ENCODE assay signal across 23 mouse cellular contexts in the genomic region with DNA sequence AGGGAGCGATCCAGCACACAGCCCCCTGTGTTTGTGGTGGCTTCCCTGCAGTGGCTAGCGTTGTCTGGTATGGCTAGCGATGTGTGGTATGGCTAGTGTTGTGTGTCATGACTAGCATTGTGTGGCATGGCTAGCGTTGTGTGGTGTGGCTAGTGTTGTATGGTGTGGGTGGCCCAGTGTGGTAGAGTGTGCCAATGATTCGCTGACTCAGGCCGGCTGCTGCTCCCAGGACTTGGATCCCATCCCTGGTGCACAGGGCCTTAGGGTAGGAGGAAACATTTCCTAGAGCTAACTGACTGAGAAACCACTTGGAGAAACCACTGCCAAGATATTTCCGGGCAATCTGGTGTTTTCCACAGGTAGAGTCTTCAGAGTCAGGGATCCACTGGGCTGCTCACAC. TPM values are rescaled to one million over a fixed set of nuclear protein-coding genes. Genes with fewer than 3 reads are reported as not detected.
DNase-seq lines count a peak whose midpoint lies in the region; ATAC-seq lines count a peak whose summit lies in the region.
"Had no signal": no experiment of that assay in that cellular context is flagged by ENCODE, and none has a peak within 500 bp of the region (broad histone marks: within the 10 kb centered on the region; RNA-seq: fewer than 3 reads in every experiment).

No protein-coding gene starts in this region.

- no peak overlapping the region for H3K27ac ChIP-seq in limb, embryonic 13.5 days
- H3K27ac ChIP-seq in forebrain, embryonic 11.5 days (ENCODE audit: low read depth, low read length): no peak overlapping the region
- H3K27ac ChIP-seq: heart, embryonic 15.5 days; hindbrain, embryonic 15.5 days; liver, embryonic 13.5 days had no signal

- ATAC-seq in megakaryocyte, adult 5-6 weeks (ENCODE audit: poor library complexity, severe bottlenecking): no peak
- ATAC-seq in limb, embryonic 13.5 days (ENCODE audit: low FRiP score, low read depth): no peak
- no peak for ATAC-seq in forebrain, embryonic 11.5 days (replicated peaks; ENCODE audit: low FRiP score)
- ATAC-seq: forebrain, embryonic 16.5 days; intestine, embryonic 16.5 days had no signal

- WGBS in limb, embryonic 13.5 days: 87% methylated on average over 7 of the region's 7 CpGs
- 92% methylated on average over 7 of the region's 7 CpGs for WGBS in forebrain, embryonic 11.5 days

- DNase-seq in adrenal gland, adult 2 months: peak; percentile 36
- no peak for DNase-seq in adrenal gland, postnatal 25 days
- DNase-seq in NIH3T3 (ENCODE audit: low read depth): peak; percentile 81
- no peak for DNase-seq in forebrain, embryonic 11.5 days (ENCODE audit: low spot score)
- DNase-seq in spleen, postnatal 36 days (ENCODE audit: low spot score in 2 of 2): no peak
- DNase-seq: cerebellum, adult 2 months; gastrocnemius, postnatal 25 days; heart, postnatal 4 days; kidney, postnatal 36 days; liver, embryonic 13.5 days; lung, adult 2 months; right cerebral cortex, postnatal 25 days; spleen, adult 18-20 months; thymus, postnatal 14 days had no signal

- H3K36me3 ChIP-seq in megakaryocyte, embryonic 14.5 days (replicated peaks; ENCODE audit: low read length): no peaks in the 10 kb centered on the region
- H3K36me3 ChIP-seq in limb, embryonic 13.5 days: no peaks in the 10 kb centered on the region
- H3K36me3 ChIP-seq in forebrain, embryonic 11.5 days (ENCODE audit: control insufficient read depth, insufficient read depth, low read length): no peaks in the 10 kb centered on the region
- H3K36me3 ChIP-seq: G1E; heart, embryonic 15.5 days; hindbrain, embryonic 15.5 days; liver, embryonic 13.5 days had no signal

- H3K4me1 ChIP-seq in megakaryocyte, embryonic 14.5 days: peaks cover 12% of the 10 kb centered on the region
- H3K4me1 ChIP-seq in limb, embryonic 13.5 days: peaks cover 36% of the 10 kb centered on the region
- H3K4me1 ChIP-seq in forebrain, embryonic 11.5 days (replicated peaks; ENCODE audit: control insufficient read depth, insufficient read depth, low read length): no peaks in the 10 kb centered on the region
- H3K4me1 ChIP-seq: liver, embryonic 13.5 days had no signal

- no peaks in the 10 kb centered on the region for H3K9me3 ChIP-seq in megakaryocyte, embryonic 14.5 days
- H3K9me3 ChIP-seq in limb, embryonic 13.5 days: no peaks in the 10 kb centered on the region
- H3K9me3 ChIP-seq in forebrain, embryonic 11.5 days (ENCODE audit: control insufficient read depth, low read length): no peaks in the 10 kb centered on the region
- H3K9me3 ChIP-seq: G1E; heart, embryonic 15.5 days; hindbrain, embryonic 15.5 days; liver, embryonic 13.5 days had no signal

- H3K4me2 ChIP-seq in limb, embryonic 13.5 days (replicated peaks): no peak overlapping the region
- no peak overlapping the region for H3K4me2 ChIP-seq in forebrain, embryonic 11.5 days (ENCODE audit: low read depth, low read length, severe bottlenecking)
- H3K4me2 ChIP-seq: heart, embryonic 15.5 days; hindbrain, embryonic 15.5 days; liver, embryonic 13.5 days had no signal

- H3K9ac ChIP-seq in limb, embryonic 13.5 days: 0 out of 2 replicates have a peak overlapping the region, but pooled peaks have one; percentile 25
- no peak overlapping the region for H3K9ac ChIP-seq in forebrain, embryonic 11.5 days (ENCODE audit: low read length)
- H3K9ac ChIP-seq: heart, embryonic 15.5 days; hindbrain, embryonic 15.5 days; liver, embryonic 13.5 days had no signal

- peak overlapping the region; percentile 43 for H3K4me3 ChIP-seq in megakaryocyte, embryonic 14.5 days (replicated peaks)
- H3K4me3 ChIP-seq in limb, embryonic 13.5 days: no peak overlapping the region
- no peak overlapping the region for H3K4me3 ChIP-seq in forebrain, embryonic 11.5 days (ENCODE audit: low read depth, low read length)
- H3K4me3 ChIP-seq: heart, embryonic 15.5 days; hindbrain, embryonic 15.5 days; liver, embryonic 13.5 days had no signal

- peaks cover 58% of the 10 kb centered on the region for H3K27me3 ChIP-seq in megakaryocyte, embryonic 14.5 days (replicated peaks)
- no peaks in the 10 kb centered on the region for H3K27me3 ChIP-seq in limb, embryonic 13.5 days
- H3K27me3 ChIP-seq in forebrain, embryonic 11.5 days (ENCODE audit: control insufficient read depth, insufficient read depth, low read length): no peaks in the 10 kb centered on the region
- H3K27me3 ChIP-seq: CH12.LX; heart, embryonic 15.5 days; hindbrain, embryonic 15.5 days had no signal

RNA-seq across cellular contexts. Expression of a gene that starts 12.0 kb away (rescaled TPM):
- 10 to 100 TPM; 25.4 to 34.1 TPM for total RNA-seq in adrenal gland, adult 2 months (2021)
- polyA plus RNA-seq in adrenal gland, adult 2 months (2012; rRNA removed): 37.9 and 73.5 TPM in 2 replicates
- total RNA-seq in adrenal gland, postnatal 25 days (2021): 15.8 and 16.7 TPM in 2 replicates
- polyA plus RNA-seq in megakaryocyte, embryonic 14.5 days (2012; ENCODE audit: insufficient read depth, low replicate concordance): 0.31 TPM in 1 of 2 replicates, not detected in the other
- total RNA-seq in megakaryocyte, adult 5-6 weeks (2015): 0.67 and 2.6 TPM in 2 replicates
- total RNA-seq in megakaryocyte, adult 5-6 weeks (2017): 0.77 and 3.9 TPM in 2 replicates
- polyA plus RNA-seq in limb, embryonic 13.5 days (2015; fragmentation: Nextera tagmentation; extraction: Ambion mirVana): 14.1 and 16.4 TPM in 2 replicates
- polyA plus RNA-seq in forebrain, embryonic 11.5 days (2014; fragmentation: Nextera tagmentation; extraction: Ambion mirVana): 4.2 and 5.5 TPM in 2 replicates
- polyA plus RNA-seq: G1E had no signal

RNA-seq across cellular contexts. Expression of a gene that starts 35.1 kb away (rescaled TPM):
- total RNA-seq in adrenal gland, adult 2 months (2021): 10 to 100 TPM; 49.6 to 51.2 TPM
- polyA plus RNA-seq in adrenal gland, adult 2 months (2012; rRNA removed): 61.7 and 81.7 TPM in 2 replicates
- 53.5 and 59.8 TPM in 2 replicates for total RNA-seq in adrenal gland, postnatal 25 days (2021)
- 2.7 and 9.3 TPM in 2 replicates for polyA plus RNA-seq in megakaryocyte, embryonic 14.5 days (2012; ENCODE audit: insufficient read depth, low replicate concordance)
- 28.1 and 32.7 TPM in 2 replicates for total RNA-seq in megakaryocyte, adult 5-6 weeks (2015)
- total RNA-seq in megakaryocyte, adult 5-6 weeks (2017): 40.3 and 42.6 TPM in 2 replicates
- 33.0 and 33.5 TPM in 2 replicates for polyA plus RNA-seq in limb, embryonic 13.5 days (2015; fragmentation: Nextera tagmentation; extraction: Ambion mirVana)
- polyA plus RNA-seq in forebrain, embryonic 11.5 days (2014; fragmentation: Nextera tagmentation; extraction: Ambion mirVana): 24.9 and 25.7 TPM in 2 replicates

RNA-seq across cellular contexts. Expression of a gene that starts 50.1 kb away (rescaled TPM):
- total RNA-seq in adrenal gland, adult 2 months (2021): 10 to 100 TPM; 33.5 to 37.5 TPM
- polyA plus RNA-seq in adrenal gland, adult 2 months (2012; rRNA removed): 57.0 and 60.9 TPM in 2 replicates
- total RNA-seq in adrenal gland, postnatal 25 days (2021): 42.7 and 53.0 TPM in 2 replicates
- polyA plus RNA-seq in megakaryocyte, embryonic 14.5 days (2012; ENCODE audit: insufficient read depth, low replicate concordance): 75.1 and 117 TPM in 2 replicates
- total RNA-seq in megakaryocyte, adult 5-6 weeks (2015): 88.1 and 97.1 TPM in 2 replicates
- 132 and 135 TPM in 2 replicates for total RNA-seq in megakaryocyte, adult 5-6 weeks (2017)
- 82.7 and 91.4 TPM in 2 replicates for polyA plus RNA-seq in limb, embryonic 13.5 days (2015; fragmentation: Nextera tagmentation; extraction: Ambion mirVana)
- 85.1 and 95.9 TPM in 2 replicates for polyA plus RNA-seq in forebrain, embryonic 11.5 days (2014; fragmentation: Nextera tagmentation; extraction: Ambion mirVana)

Comparison
In these comparisons a context has a peak if more than half of its experiments do, and no peak if none do; other contexts are left out.
1. DNase-seq: peak in adrenal gland, adult 2 months (single experiment) and NIH3T3 (single experiment); none in adrenal gland, postnatal 25 days (single experiment), forebrain, embryonic 11.5 days (single experiment) and spleen, postnatal 36 days (0 of 2).